Mouse (Mus musculus) heart, adult 2 months (tissue): ENCODE data around the gene Olfr1361.

Source experiments
- EP300 ChIP-seq: fragments of 200-500 bp; IDR thresholded peaks from 2 replicates; pipeline ENCODE4 v1.6.1; 2011; ENCODE audit warnings: low read depth, low read length, control low read depth; ENCODE audit not compliant: insufficient read depth
- POLR2A ChIP-seq: fragments of 200-500 bp; IDR thresholded peaks from 2 replicates; pipeline ENCODE4 v1.6.1; 2011; ENCODE audit warnings: mild to moderate bottlenecking, low read depth, low read length, control low read depth; ENCODE audit not compliant: insufficient read depth

GRCm38 (mm10) chr13:21710821-21711525 is 47.8 kb upstream of the Olfr1361 start:
- TF ChIP-seq EP300 (peak; percentile 76; the same call in 1 of the 2 replicates), POLR2A (no peak)
